Mouse (Mus musculus) embryonic facial prominence, embryonic 13.5 days (tissue): ENCODE measurements around the gene Efna4. TPM values are rescaled to one million over a fixed set of nuclear protein-coding genes. Genes with fewer than 3 reads are reported as not detected.

Experiments used
- ATAC-seq: fragments of 200-750 bp; cut with Nextera tagmentation; 2 replicates; pipeline ENCODE4 v1.8.0; 2017; ENCODE audit warnings: low read depth; ENCODE audit not compliant: insufficient number of reproducible peaks, insufficient read depth, low FRiP score, low TSS enrichment
- H3K27ac ChIP-seq: fragments of 300-500 bp; sonication (generic); 2 replicates; pipeline ENCODE4 v1.5.1; 2015; ENCODE audit warnings: moderate library complexity, mild to moderate bottlenecking, inconsistent platforms
- H3K27me3 ChIP-seq: fragments of 300-500 bp; sonication (generic); 2 replicates; pipeline ENCODE4 v1.6.1; 2015; ENCODE audit warnings: mild to moderate bottlenecking, inconsistent platforms
- H3K36me3 ChIP-seq: fragments of 300-500 bp; sonication (generic); 2 replicates; pipeline ENCODE4 v1.6.1; 2015; ENCODE audit warnings: mild to moderate bottlenecking, inconsistent platforms
- H3K4me1 ChIP-seq: fragments of 300-500 bp; sonication (generic); 2 replicates; pipeline ENCODE4 v1.6.1; 2015; ENCODE audit warnings: inconsistent platforms
- H3K4me2 ChIP-seq: fragments of 300-500 bp; sonication (generic); 2 replicates; pipeline ENCODE4 v1.6.1; 2015; ENCODE audit warnings: moderate library complexity, mild to moderate bottlenecking, inconsistent platforms
- H3K4me3 ChIP-seq: fragments of 300-500 bp; sonication (generic); 2 replicates; pipeline ENCODE4 v1.5.1; 2015; ENCODE audit warnings: mild to moderate bottlenecking, inconsistent platforms
- H3K9ac ChIP-seq: fragments of 300-500 bp; sonication (generic); 2 replicates; pipeline ENCODE4 v1.6.1; 2015; ENCODE audit warnings: mild to moderate bottlenecking, inconsistent platforms
- H3K9me3 ChIP-seq: fragments of 300-500 bp; sonication (generic); 2 replicates; pipeline ENCODE4 v1.6.1; 2016; ENCODE audit warnings: inconsistent platforms
- WGBS: fragments of 180-500 bp; shearing (Covaris S2); methylation state at CpG from one replicate; pipeline ENCODE4 v1.1.7; 2015; ENCODE audit warnings: mixed read lengths; 5-methylcytosine and 5-hydroxymethylcytosine counted together
- polyA plus RNA-seq: library from polyadenylated mRNA; unstranded; fragments of >200 nt; fragmentation: Nextera tagmentation; extraction: Ambion mirVana; gene quantifications from 2 replicates; pipeline ENCODE4 v1.2.1, GENCODE M21; 2015

The Efna4 gene
- polyA plus RNA-seq, 1 experiment from 2014 or later: 50.1 TPM

DNA sequence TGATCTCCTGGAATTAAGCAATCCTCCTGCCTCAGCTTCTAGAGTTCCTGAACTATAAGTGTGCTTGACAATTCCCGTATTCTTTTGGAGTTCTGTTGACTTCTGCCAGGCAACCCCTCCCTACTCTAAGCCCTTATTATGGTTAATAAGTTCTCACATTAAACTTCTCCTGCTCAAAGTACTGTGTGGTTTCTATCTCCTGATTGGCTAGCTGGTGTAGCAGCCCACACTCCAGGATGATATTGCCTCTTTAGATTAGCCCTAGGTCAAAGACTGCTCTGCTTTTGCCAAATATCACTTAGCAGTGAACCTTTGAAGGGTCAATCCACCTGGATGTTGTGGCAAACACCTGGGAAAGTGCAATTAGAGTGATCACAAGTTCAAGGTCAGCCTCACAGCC, 37.8 kb downstream of the Efna4 start:
- Histone ChIP-seq H3K9ac (no peak overlapping the region), H3K27me3 (peaks cover 4% of the 10 kb centered on the region; the same call in 1 of the 2 replicates), H3K4me3 (peak overlapping the region; percentile 29; the same call in 1 of the 2 replicates), H3K4me1 (peaks cover 15% of the 10 kb centered on the region), H3K27ac (no peak overlapping the region), H3K4me2 (peak overlapping the region; percentile 57), H3K36me3 (no peaks in the 10 kb centered on the region), H3K9me3 (no peaks in the 10 kb centered on the region)
- 47% methylated on average over 1 of the region's 1 CpGs for WGBS
- ATAC-seq: no peak

DNA sequence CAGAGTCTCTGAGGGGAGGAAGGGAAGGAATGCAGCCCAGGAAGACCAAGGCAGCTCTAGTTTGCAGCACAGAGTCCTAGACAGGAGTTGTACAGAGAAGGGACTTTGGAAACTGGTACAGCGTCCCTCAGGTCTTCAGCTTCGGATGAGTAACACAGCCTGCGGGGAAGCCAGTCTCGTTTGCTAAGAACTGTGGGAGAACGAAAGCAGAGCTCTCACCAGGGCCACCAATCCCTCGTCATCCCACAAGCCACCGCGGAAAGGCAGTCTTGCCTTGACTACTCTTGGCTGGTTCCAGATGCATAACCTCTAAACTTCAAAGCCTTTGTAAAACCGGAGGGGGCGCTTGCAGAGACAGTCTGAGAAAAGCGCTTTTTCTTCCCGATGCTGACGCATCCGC, 38.3 kb downstream of the Efna4 start:
- peak overlapping the region; percentile 57 for H3K4me2 ChIP-seq
- ATAC-seq: no peak
- peak overlapping the region; percentile 44 for H3K27ac ChIP-seq
- 2% methylated on average over 14 of the region's 14 CpGs for WGBS
- H3K9me3 ChIP-seq: no peaks in the 10 kb centered on the region
- H3K36me3 ChIP-seq: no peaks in the 10 kb centered on the region
- peaks cover 12% of the 10 kb centered on the region for H3K4me1 ChIP-seq
- peak overlapping the region; percentile 29 for H3K4me3 ChIP-seq
- H3K27me3 ChIP-seq: peaks cover 4% of the 10 kb centered on the region; the same call in 1 of the 2 replicates
- H3K9ac ChIP-seq: peak overlapping the region; percentile 59

DNA sequence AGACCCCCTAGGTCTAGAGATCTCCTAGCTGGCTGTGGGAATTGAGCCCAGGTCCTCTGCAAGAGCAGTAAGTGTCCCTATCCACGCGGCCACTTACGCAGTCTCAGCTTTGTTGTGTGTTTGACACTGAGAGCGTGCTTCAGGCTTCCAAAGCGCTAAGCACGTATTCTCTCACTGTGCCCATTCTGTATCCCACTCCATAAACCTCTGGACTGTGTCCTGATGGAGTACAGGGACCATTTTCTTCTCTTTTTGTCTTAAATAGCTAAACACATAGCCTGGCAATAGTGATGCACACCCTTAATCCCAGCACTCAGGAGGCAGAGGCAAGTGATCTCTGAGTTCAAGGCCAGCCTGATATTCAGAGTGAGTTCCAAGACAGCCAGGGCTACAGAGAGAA, 38.9 kb downstream of the Efna4 start:
- Histone ChIP-seq H3K4me3 (no peak overlapping the region), H3K4me1 (peaks cover 12% of the 10 kb centered on the region), H3K27ac (no peak overlapping the region), H3K27me3 (peaks cover 4% of the 10 kb centered on the region; the same call in 1 of the 2 replicates), H3K9ac (no peak overlapping the region), H3K9me3 (no peaks in the 10 kb centered on the region), H3K4me2 (peak overlapping the region; percentile 57), H3K36me3 (no peaks in the 10 kb centered on the region)
- no peak for ATAC-seq
- 84% methylated on average over 6 of the region's 6 CpGs for WGBS

DNA sequence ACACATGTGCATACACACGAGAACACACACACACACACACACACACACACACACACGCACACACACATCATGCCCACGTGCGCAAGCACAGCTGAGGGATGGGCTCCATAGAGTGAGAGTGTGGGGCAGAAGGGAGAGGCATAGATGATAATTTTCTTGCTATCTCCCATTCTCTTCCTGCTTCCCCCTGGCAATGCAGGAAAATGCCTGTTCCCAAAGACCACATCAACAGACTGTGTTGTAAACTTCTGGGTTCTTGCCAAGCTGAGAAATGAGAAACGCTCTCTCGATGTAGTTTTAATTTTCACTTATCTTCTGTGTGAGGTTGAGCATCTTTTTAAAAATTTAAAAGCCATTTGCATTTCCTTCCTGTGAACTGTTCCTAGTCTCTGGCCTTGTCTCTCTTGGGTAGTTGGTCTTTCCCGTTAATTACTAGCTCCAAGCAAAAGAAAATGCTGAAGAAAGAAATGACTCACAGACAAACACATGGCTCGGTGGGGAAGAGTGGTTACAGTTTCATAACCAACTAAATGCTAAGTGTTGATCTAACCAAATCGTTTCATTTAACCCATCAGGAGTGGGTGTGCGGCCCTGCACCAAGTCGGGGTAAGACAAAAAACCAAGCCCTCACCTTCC, 40.9 kb downstream of the Efna4 start:
- ATAC-seq: no peak
- no peaks in the 10 kb centered on the region for H3K9me3 ChIP-seq
- H3K9ac ChIP-seq: no peak overlapping the region
- H3K4me2 ChIP-seq: no peak overlapping the region
- peaks cover 12% of the 10 kb centered on the region for H3K4me1 ChIP-seq
- H3K36me3 ChIP-seq: no peaks in the 10 kb centered on the region
- no peak overlapping the region for H3K4me3 ChIP-seq
- H3K27me3 ChIP-seq: peaks cover 4% of the 10 kb centered on the region; the same call in 1 of the 2 replicates
- no peak overlapping the region for H3K27ac ChIP-seq
- whole genome bisulfite sequencing: 77% methylated on average over 11 of the region's 11 CpGs

DNA sequence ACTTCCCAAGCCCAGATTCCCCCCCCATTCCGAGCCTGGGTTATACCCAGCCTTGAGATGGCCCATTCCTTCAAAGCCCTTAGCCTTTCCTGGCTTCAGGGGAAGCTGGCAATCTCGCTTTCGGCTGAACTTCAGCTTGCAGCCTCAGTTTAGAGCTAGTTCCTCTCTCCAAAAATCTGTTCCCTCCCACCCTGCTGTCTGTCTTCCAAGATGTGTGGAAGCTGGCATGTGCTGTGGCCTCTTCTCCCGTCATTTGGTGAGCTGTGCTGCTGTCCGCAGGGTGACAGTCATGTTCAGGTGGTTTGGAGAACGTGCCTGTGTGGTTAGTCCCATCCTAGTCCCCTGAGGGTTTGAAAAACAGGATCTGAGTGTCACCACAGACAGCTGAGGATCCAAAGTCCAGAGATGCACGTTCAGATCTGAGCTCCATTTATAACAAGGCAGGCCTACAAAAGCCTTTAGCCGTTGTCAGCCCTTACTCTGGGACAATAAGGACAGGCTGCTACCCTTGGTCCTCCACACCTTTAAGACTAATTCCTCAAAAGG, 42.1 kb downstream of the Efna4 start:
- H3K27ac ChIP-seq: no peak overlapping the region
- H3K9ac ChIP-seq: no peak overlapping the region
- ATAC-seq: no peak
- no peaks in the 10 kb centered on the region for H3K9me3 ChIP-seq
- peaks cover 4% of the 10 kb centered on the region; the same call in 1 of the 2 replicates for H3K27me3 ChIP-seq
- no peak overlapping the region for H3K4me2 ChIP-seq
- H3K4me1 ChIP-seq: peaks cover 18% of the 10 kb centered on the region
- WGBS: 70% methylated on average over 8 of the region's 8 CpGs
- no peak overlapping the region for H3K4me3 ChIP-seq
- no peaks in the 10 kb centered on the region for H3K36me3 ChIP-seq

DNA sequence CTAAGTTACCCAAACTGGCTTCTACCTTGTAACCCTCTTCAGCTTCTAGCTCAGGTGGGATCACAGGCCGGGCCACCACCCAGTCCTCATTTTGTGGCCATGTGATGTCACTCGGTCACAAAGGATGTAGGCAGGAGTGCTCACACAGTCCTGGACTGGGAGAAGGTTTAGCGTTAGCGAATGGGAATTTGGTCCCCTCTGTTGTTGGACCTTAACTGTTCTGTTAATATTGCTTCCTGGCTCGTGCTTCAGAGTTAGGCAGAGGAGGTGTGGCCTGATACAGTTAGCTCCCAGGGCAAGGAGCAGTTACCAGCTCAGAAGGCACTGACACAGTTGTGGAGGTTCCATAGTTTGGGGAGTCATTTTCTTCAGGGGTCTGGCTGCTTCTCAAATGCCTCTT, 43.6 kb downstream of the Efna4 start:
- Histone ChIP-seq H3K27me3 (no peaks in the 10 kb centered on the region), H3K4me3 (no peak overlapping the region), H3K36me3 (no peaks in the 10 kb centered on the region), H3K4me2 (no peak overlapping the region), H3K9me3 (no peaks in the 10 kb centered on the region), H3K4me1 (peaks cover 12% of the 10 kb centered on the region; the same call in 1 of the 2 replicates), H3K27ac (no peak overlapping the region), H3K9ac (no peak overlapping the region)
- 76% methylated on average over 5 of the region's 5 CpGs for WGBS
- ATAC-seq: no peak

DNA sequence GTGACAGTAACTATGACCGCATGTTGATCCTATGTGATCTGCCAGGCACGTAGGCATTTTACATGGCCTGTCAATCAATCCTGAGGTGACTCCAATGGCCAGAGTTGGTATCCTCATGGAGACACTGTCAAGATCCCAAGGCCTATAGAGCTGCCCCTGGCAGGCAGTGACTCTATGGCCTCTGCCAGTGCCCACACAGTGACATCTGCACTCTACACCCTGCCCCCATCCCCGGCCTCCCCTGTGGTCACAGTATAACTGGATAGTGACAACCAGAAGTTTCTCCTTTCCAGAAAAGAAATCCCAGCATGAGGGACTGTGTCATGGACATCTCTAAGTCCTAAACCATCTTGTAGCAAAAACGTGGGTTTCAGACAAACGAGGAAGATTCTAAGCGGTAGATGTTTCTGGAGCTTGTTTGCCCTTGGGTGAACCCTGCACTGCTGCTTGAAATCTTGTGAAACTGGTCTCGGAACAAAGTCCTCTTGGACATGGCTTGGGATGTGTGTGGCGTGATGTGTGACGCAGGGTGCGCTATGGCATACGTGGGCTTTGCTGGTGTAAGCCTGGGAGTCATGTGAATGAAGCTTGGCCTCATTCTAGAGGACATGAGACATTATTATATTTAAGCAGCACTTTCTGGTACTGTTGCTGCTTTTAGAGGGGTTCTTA, 44.4 kb downstream of the Efna4 start:
- WGBS: 88% methylated on average over 11 of the region's 11 CpGs
- peaks cover 13% of the 10 kb centered on the region; the same call in 1 of the 2 replicates for H3K4me1 ChIP-seq
- H3K9ac ChIP-seq: no peak overlapping the region
- H3K27me3 ChIP-seq: no peaks in the 10 kb centered on the region
- H3K4me2 ChIP-seq: no peak overlapping the region
- ATAC-seq: no peak
- H3K36me3 ChIP-seq: no peaks in the 10 kb centered on the region
- no peak overlapping the region for H3K27ac ChIP-seq
- no peaks in the 10 kb centered on the region for H3K9me3 ChIP-seq
- H3K4me3 ChIP-seq: no peak overlapping the region

DNA sequence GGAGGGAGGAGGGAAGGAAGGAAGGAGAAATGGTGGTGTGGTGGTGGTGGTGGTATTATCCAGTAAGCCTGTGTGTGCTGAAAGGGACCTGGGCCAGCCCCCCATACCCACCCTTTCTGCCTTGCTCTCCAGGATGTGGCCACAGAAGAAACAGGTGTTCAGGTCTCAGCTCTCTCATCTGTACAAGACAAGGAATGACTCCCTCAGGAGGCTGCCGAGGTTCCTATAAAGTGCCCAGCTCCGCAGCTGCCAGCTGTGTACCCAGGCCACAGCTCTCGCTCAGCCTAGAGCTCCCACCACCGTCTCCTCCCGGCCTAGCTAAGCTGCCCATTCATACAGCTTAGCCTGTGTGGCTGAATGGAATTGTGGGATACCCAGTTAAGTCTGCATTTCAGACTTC, 45.5 kb downstream of the Efna4 start:
- Histone ChIP-seq H3K4me3 (no peak overlapping the region), H3K27me3 (no peaks in the 10 kb centered on the region), H3K4me1 (peaks cover 21% of the 10 kb centered on the region; the same call in 1 of the 2 replicates), H3K9ac (no peak overlapping the region), H3K27ac (no peak overlapping the region), H3K4me2 (no peak overlapping the region), H3K9me3 (no peaks in the 10 kb centered on the region), H3K36me3 (no peaks in the 10 kb centered on the region)
- WGBS: 74% methylated on average over 5 of the region's 5 CpGs
- no peak for ATAC-seq

DNA sequence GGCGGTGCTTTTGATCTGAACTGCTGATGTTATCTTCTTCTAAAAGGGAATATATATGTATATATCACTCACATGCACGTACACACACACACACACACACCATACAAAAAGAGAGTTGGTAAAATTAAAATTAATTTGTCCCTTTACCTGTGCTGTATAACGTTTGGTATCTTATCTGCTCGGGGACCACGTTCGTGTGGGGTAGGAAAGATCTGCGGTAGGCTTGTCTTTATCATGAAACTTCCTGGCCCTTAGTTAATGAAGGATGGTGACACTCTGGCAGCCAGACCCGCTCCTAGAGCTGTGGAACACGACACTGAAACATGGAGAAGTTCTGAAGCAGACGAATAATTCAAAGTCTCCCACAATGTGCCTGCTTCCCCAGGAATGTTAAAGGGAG, 46.0 kb downstream of the Efna4 start:
- ATAC-seq: no peak
- WGBS: 64% methylated on average over 10 of the region's 10 CpGs
- no peaks in the 10 kb centered on the region for H3K27me3 ChIP-seq
- no peak overlapping the region for H3K4me3 ChIP-seq
- no peak overlapping the region for H3K27ac ChIP-seq
- H3K36me3 ChIP-seq: no peaks in the 10 kb centered on the region
- H3K9ac ChIP-seq: no peak overlapping the region
- no peaks in the 10 kb centered on the region for H3K9me3 ChIP-seq
- H3K4me1 ChIP-seq: peaks cover 23% of the 10 kb centered on the region; the same call in 1 of the 2 replicates
- H3K4me2 ChIP-seq: no peak overlapping the region

DNA sequence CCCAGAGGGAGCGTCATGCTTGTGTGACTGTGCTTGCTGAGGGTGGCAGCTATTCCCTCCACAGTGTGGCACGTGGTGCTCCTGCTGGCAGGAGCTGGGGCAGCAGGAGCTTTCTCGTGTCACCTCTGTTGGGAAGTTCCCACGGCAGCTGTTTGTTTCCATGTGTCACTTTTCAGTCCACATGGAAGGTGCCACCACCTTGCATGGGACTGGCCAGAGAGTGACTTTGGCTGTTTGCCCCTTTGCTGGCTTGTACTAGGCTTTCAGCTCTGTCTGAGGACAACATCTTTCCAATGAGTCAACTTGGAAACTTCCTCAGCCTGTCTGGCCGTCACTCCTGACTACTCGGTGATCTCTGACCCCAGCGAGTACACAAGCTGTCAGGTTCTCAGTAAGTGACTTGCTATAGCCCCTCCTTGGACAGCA, 49.3 kb downstream of the Efna4 start:
- Histone ChIP-seq H3K27ac (no peak overlapping the region), H3K36me3 (no peaks in the 10 kb centered on the region), H3K9me3 (no peaks in the 10 kb centered on the region), H3K27me3 (no peaks in the 10 kb centered on the region), H3K4me2 (no peak overlapping the region), H3K9ac (no peak overlapping the region), H3K4me3 (no peak overlapping the region), H3K4me1 (peaks cover 34% of the 10 kb centered on the region)
- 52% methylated on average over 7 of the region's 7 CpGs for WGBS
- ATAC-seq: no peak

DNA sequence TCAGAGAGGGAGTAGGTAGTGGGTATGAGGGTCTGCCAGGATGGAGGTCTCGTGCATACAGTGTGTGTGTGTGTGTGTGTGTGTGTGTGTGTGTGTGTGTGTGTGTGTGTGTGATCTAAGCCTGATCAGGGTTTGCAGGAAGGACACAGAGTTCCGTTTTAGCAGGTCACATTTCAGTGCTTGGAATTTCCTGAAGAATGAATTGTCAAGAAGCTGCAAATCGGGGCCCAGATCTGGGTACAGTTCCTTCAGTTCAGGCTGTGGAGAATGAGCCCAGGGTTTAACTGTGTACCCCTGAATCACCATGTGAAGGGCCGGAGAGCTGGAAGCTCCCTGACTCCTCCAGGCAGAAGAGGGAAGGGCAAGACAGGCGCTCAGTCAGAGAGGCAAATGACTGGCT, 50.5 kb downstream of the Efna4 start:
- H3K27ac ChIP-seq: peak overlapping the region; percentile 33; the same call in 1 of the 2 replicates
- no peaks in the 10 kb centered on the region for H3K27me3 ChIP-seq
- no peak overlapping the region for H3K9ac ChIP-seq
- no peak overlapping the region for H3K4me2 ChIP-seq
- H3K4me1 ChIP-seq: peaks cover 34% of the 10 kb centered on the region
- no peak overlapping the region for H3K4me3 ChIP-seq
- no peak for ATAC-seq
- H3K36me3 ChIP-seq: no peaks in the 10 kb centered on the region
- H3K9me3 ChIP-seq: no peaks in the 10 kb centered on the region
- 30% methylated on average over 5 of the region's 5 CpGs for WGBS

DNA sequence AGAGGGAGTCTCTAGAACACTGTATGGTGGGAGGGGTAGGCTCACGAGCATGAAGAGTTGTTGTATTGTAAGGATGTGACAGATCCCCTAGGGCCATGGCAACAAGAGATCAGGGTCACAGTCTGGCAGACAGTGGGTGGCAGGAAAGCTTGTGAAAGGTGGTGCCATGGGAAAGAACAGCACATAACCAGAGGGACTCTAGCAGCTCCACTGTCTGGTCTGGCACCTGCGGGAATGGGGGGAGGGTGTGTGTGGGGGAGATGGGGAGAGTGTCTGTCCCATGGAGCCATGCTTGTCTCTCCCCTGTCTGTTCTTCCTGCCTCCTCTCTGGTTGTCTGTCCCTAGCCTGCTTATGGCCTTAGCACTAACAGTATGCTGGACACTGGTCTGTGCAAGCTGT, 52.3 kb downstream of the Efna4 start:
- no peak overlapping the region for H3K4me2 ChIP-seq
- ATAC-seq: no peak
- 20% methylated on average over 2 of the region's 2 CpGs for WGBS
- H3K4me1 ChIP-seq: peaks cover 36% of the 10 kb centered on the region
- no peak overlapping the region for H3K4me3 ChIP-seq
- H3K9ac ChIP-seq: 0 out of 2 replicates have a peak overlapping the region, but pooled peaks have one; percentile 2
- H3K27ac ChIP-seq: no peak overlapping the region
- peaks cover 13% of the 10 kb centered on the region for H3K27me3 ChIP-seq
- no peaks in the 10 kb centered on the region for H3K36me3 ChIP-seq
- H3K9me3 ChIP-seq: no peaks in the 10 kb centered on the region
